Mouse (Mus musculus) adrenal gland, adult 18-20 months (tissue): ENCODE measurements around the gene Tatdn3. TPM values are rescaled to one million over a fixed set of nuclear protein-coding genes. Genes with fewer than 3 reads are reported as not detected.

Experiments used
- DNase-seq, 2 experiments: peaks; one replicate each; pipeline ENCODE4 v3.0.0; 2021 to 2022; ENCODE audit warnings: low spot score in 2 of 2
- total RNA-seq, 2 experiments: library from RNA; stranded (reverse); gene quantifications; 1 replicate in 1 of 2; 2 replicates in 1 of 2; pipeline ENCODE4 v1.2.3; 2021

The Tatdn3 gene
- total RNA-seq, 2 experiments from 2014 or later: 14.0 to 16.4 TPM

- DNase-seq: no peak
Measured at GRCm38 (mm10) chr1:191083230-191083629, 20.5 kb upstream of the Tatdn3 start.

DNA sequence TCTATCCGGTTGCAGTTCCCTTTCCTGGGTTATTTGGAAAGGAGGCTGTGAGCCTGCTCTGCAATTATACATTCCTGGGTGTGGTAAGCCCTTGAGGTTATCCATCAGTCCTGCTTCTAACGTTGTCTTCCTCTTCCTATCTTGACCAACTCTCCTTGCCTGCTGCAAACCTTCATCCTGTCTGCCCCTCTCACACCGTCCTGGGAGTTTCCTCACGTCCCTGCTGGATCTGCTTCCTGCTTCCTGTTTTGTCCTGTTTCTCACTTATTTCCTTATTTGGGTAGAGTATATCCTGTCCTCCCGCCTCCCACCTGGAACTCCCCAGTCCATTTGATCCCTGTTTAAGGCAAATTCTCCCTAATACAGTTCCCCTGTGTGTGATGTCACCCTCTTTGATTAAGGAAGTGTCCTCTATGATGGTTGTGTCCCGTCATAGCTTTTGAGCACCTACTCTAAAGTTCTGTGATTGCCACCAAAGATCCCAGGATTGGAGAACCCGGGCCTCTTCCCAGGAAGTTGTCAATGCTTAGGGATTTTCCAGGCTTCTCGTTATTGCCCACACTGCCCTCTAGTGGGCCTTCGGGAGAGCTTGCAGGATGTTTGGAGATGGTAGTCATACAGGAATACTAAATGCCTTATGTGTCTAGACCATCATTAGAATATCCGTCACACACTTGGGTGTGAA is 12.6 kb upstream of the Tatdn3 start:
- peak; percentile 47 to 52 for DNase-seq

DNA sequence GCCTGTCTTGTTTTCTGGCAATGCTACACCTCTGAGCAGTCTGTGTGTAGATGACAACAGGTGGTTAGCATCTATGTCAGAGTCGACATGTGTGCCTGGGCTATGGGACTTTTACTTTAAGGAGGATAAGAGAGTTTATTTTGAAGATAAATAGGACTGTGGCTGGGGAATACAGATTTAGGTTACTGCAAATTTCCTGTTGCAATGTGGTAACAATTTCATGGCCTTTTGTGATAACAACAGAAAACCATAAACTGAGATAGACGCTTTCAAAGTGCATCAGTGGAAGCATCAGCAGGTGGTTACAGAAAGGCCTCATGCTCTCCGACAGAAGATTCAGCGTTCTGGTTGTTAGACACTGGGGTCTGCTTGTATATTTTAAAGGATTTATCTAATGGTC is 10.8 kb upstream of the Tatdn3 start:
- DNase-seq: no peak

- DNase-seq: peak in 1 of 2 experiments; percentile 36
Measured at GRCm38 (mm10) chr1:191073001-191073400, 10.3 kb upstream of the Tatdn3 start.

- DNase-seq: peak in 1 of 2 experiments; percentile 9
Measured at GRCm38 (mm10) chr1:191072329-191072913, 9.7 kb upstream of the Tatdn3 start.

GRCm38 (mm10) chr1:191071613-191072012 is 8.9 kb upstream of the Tatdn3 start:
- DNase-seq: no peak

DNA sequence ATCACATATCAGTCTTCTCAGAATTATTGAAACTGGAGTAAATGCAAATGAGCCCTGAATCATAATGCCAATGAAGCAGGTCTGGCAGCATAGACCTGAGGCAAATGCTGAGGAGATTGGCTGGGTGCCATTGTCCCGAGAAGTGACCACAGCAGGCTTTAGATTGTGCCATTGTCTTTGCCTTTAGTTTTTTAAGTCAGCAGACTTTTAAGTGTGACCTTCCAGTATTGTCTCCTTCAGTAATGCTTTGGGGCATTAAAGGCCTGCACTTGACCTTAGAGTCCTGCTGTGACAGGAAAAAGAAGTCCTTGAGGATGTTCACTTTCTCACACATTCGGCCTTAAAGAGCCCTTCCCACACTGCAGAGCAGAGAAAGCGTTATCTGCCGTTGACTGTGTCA is 7.5 kb upstream of the Tatdn3 start:
- no peak for DNase-seq

GRCm38 (mm10) chr1:191068377-191068776 is 5.6 kb upstream of the Tatdn3 start:
- DNase-seq: no peak

- no peak for DNase-seq
Measured at GRCm38 (mm10) chr1:191065188-191065587, 2.5 kb upstream of the Tatdn3 start.

DNA sequence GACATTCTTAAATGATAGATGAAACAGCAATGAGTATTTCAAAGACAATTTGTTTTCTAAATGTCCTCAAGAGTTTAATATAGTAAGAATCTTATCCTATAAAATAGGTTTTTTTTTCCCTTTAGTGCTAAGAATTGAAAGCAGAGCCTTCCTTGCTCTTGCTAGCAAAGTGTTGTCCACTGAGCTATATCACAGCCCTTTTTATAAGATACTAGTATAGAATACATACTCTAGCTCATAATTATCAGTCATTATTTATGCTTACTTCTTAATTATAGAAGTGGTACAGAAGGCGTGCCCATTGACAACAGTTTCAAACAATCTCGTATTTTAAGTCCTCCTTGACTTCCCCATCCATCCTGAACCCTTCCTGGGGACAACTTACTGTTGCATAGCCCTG is 1.8 kb upstream of the Tatdn3 start:
- no peak for DNase-seq

DNA sequence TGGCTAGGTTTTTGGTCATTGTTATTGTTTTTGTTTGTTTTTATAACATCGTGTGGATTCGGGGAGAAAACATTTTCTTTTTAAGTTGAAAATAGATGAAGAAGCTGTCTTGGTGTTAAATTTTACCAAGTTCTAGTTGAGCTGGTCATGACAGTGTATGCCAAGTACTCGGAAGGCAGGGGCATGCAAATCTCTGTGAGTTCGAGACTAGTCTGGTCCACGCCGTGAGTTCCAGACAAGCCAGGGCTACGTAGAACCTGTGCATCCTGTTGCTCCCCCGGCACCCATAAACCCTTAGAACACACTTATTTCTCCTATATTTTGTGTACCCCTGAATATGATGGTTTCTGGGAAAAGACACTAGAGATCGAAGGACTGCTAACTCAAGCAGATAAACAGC is 968 bp upstream of the Tatdn3 start:
- no peak for DNase-seq

DNA sequence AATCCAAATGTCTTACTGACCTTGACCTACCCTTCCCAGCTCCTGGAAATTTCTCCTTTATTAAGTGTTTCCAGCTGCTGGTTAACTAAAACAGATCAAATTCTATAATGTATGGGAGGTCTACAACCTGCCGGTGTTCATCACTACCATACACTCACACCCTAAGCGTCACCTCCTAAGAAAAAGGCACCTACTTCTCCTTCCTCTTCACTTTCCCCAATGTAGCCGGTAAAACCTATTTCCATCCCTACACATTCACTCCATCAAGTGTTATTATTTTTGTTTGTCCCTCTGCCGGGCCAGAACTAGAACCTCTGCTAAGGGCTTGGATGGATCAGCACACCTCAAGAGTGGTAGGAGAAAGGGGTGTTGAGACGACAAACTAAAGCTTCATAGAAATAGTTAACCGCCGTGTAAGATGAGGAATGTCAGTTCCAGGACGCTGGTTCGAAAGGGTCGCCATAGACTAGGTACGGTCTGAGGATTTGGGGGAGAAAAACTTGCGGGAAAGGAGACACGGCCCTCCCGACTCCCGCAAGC is 421 bp downstream of the Tatdn3 start:
- DNase-seq: no peak

DNA sequence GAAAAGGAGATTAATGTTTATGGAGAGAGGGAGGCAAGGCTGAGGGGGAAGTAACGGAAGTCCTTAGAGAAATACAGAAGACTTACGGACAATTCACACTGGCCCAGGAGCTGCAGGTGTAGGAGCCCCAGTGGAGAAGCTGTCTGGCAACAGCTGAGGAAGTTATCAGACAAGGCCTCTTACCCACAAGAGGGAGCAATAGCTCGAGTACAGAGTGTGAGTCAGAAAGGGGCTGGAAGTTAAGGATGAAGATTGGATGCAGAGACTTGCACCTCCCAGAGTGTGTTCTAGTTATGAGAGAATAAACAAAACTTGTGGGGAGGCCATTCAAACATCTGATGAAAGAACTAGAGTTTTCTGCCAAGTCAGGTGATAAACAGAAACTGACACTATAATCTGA is 5.3 kb downstream of the Tatdn3 start:
- DNase-seq: no peak

DNA sequence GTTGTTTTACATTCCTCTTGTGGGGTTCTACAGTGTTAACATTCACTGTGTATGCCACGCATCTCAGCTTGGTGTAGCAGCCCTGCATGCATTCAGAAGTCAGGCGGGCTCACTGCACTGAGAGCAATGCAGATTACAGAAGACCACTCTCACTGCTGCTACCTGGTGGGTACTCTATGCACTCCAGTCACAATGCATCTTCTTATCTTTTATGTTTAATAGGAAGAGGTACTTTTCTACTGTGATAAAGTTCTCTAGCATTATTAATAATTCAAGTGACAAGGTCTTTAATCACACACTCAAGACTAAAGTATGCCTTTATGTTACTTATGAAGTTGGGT is 7.2 kb downstream of the Tatdn3 start:
- no peak for DNase-seq

DNA sequence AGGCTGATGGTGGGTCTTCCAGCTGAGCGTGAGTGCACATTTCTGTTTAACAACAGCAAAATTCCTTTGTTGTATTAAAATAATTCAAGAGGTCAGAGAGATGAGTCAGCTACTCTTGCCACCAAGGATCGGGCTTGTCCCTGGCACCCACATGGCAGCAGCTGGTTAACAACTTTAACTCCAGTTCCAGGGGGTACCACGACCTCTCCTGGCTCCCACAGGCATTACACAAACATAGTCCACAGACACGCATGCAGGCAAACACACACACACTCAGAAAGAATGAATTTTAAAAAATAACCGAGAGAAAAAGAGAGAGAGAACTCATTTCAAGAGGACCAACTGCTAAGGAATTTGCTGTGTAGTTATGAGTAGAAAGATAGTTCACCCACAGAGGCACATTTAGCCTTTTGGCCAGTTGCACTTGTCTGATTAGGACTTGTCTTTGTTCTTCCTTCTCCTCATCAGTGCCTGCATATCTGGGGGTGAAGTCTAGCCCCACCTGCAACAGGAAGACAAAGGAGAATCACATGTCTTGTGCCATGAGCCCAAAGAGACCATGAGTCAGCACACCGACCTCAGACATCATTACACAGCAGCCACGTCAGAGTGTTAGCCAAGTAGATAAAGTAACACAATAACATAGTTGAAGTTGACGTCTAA is 7.7 kb downstream of the Tatdn3 start:
- no peak for DNase-seq

DNA sequence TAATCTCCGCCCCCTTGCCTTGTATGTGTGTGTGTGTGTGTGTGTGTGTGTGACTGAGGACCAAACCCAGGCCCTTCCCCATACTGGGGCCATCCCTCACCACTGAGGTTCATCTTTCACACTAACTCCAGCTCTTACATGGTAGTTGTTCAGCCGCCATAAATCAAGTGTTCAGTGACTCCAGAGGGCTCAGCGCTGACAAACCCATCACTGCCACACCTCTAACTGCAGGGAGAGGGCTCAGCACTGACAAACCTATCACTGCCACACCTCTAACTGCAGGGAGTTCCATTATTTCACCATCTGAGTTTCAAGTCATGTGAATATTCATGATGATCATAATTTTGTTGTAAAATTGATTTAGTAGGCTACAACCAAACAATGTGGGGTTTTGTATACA is 9.2 kb downstream of the Tatdn3 start:
- no peak for DNase-seq

DNA sequence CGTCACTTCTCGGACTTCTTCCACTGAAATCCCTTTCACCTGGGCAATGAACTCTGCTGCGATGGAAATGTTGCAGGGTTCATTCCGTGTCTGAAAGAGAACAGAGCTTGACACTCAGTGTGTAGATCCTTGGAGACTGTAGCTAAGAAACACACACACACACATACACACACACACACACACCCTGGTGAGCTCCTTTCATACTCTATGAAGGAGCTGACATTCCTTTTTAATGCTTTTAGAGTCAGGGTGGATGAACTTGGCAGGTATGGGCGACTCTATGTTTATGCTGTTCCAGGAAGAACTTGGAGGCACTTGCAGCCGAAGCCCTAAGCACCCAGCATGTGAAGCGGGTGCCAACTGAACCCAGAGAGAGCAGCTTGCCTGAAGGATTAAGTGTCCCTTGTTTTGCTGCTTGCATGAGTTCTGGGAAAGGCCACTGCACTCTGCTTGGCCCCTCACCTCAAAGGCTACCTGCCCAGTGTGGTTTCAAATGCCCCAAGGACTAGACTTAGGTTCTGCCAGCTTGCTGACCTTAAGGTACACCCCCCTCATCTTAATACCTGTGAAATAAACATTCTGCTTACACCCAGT is 16.4 kb downstream of the Tatdn3 start:
- no peak for DNase-seq

DNA sequence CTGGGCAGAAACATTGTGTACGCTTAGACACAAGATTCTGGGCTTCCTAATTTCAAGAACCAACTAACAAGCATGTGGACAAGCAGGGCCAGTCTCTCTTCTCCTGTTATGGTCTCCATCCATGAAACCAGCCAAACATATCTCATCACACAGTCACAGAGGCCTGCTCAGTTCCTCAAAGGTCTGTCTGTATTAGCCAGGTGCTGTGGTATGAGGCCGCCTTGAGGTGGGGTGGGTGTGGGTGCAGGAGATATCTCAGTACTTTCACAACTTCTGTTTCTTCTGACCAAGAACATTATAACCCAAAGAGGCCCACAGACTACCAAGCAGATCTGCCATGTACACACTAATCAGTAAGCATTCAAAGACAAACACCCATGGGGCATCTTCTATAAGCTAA is 17.5 kb downstream of the Tatdn3 start:
- DNase-seq: no peak

- DNase-seq: no peak
Measured at GRCm38 (mm10) chr1:191042688-191043087, 20.0 kb downstream of the Tatdn3 start.

DNA sequence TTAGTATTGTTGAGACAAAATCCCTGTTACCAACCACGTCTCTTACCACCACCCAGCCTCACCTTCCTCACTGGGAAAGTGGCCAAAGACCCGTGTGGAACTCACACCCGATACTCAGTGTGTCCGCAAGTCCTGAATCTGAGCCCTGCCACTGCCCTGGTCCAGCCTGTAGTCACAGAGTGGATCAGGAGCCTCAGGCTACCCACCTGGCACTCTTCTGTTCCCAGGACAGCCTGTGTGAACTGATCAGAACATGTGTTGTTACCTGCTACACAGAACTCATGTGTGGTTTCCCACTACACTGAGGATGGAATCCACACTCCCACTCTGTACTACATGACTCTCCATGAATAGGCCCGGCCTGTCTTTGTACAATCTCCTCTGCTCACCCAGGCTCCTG is 20.6 kb downstream of the Tatdn3 start:
- no peak for DNase-seq

DNA sequence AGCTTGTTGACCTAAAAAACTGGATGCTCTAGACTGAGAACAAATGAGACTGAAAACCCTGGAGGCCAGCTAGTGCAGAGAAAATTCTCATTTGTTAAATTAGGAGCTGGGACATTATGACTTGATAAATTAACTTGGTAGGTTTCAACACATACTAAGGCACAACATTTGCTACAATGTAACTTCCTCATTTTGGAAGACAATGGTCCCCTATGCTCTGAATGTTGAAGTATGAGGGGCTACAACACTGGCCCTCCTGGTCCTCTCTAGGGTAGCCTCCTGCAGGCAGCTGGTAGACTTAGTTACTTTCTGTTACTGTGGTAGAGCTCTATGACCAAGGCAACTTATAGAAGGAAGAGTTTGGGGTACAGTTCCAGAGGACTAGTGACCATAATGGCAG is 21.4 kb downstream of the Tatdn3 start:
- no peak for DNase-seq

- no peak for DNase-seq
Measured at GRCm38 (mm10) chr1:191037999-191038398, 24.7 kb downstream of the Tatdn3 start.
